Mouse (Mus musculus): ENCODE data around the gene Trim50. TPM values are rescaled to one million over a fixed set of nuclear protein-coding genes. Genes with fewer than 3 reads are reported as not detected.

Gene Trim50
- polyA plus RNA-seq, 1 experiment from 2014 or later: not detected

DNA sequence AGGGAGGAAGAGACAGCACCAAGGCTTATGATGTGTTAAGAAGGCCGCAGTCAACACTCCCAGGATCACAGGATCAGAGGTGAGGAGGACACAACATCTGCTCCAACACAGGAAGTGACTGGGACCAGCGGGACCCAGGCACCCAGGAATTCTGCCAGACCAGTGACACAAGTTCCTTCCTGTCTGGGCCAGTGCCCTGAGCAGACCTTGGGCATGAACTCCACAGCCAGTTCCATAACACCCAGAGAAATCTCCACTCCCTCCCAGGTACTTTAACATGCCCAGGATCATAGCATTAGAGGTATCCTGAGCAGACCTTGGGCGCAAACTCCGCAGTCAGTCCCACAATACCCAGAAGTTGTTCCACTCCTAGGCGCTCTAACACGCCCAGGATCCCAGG lies 21.9 kb upstream of the Trim50 start:
- WGBS: 77% methylated on average over 6 of the region's 6 CpGs
- Histone ChIP-seq H3K27ac (replicated peaks in 1 of 2; ENCODE audit: control insufficient read depth in 1 of 2, insufficient read depth in 1 of 2, low read depth in 2 of 2, low read length in 2 of 2) (no peak overlapping the region), H3K9me3 (ENCODE audit: control insufficient read depth, low read length) (no peaks in the 10 kb centered on the region), H3K4me1 (ENCODE audit: control insufficient read depth in 2 of 2, insufficient read depth in 2 of 2, low read length in 2 of 2) (peaks cover 0 to 2% of the 10 kb centered on the region in 2 experiments; a peak in 1 of 4 replicates), H3K4me3 (ENCODE audit: control insufficient read depth in 1 of 2, insufficient read depth in 1 of 2, low read depth in 1 of 2, low read length in 2 of 2) (no peak overlapping the region), H3K36me3 (ENCODE audit: control insufficient read depth, insufficient read depth, low read length) (no peaks in the 10 kb centered on the region), H3K27me3 (ENCODE audit: control insufficient read depth, insufficient read depth, low read length) (no peaks in the 10 kb centered on the region), H3K4me2 (ENCODE audit: low read length) (no peak overlapping the region), H3K9ac (ENCODE audit: low read length) (no peak overlapping the region)
- no peak for ATAC-seq (ENCODE audit: insufficient number of reproducible peaks, insufficient read depth, low FRiP score, low read depth)

DNA sequence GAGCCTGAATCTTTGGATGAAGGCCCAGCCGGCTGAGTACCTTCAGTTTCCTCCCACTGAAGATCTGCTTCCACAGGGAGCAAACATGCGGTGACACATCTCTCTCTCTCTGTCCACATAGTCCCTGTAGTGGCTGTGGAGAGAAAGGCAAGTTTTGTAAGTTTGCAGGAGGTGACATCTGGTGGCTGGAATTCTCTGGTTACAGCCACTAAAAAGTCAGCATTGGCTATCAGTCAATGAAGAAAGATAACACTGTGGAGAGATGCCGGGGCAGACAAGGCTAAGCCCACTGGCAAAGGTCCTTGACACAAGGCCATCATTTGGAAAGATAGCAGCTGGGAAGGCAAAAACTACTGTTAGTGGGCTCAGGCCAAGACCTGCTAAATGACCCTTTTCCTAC lies 15.5 kb upstream of the Trim50 start:
- no peaks in the 10 kb centered on the region for H3K4me1 ChIP-seq (ENCODE audit: control insufficient read depth in 2 of 2, insufficient read depth in 2 of 2, low read length in 2 of 2)
- H3K9ac ChIP-seq (ENCODE audit: low read length): no peak overlapping the region
- no peak overlapping the region for H3K4me2 ChIP-seq (ENCODE audit: low read length)
- 20% methylated on average over 3 of the region's 3 CpGs for WGBS
- no peaks in the 10 kb centered on the region for H3K27me3 ChIP-seq (ENCODE audit: control insufficient read depth, insufficient read depth, low read length)
- H3K27ac ChIP-seq (replicated peaks in 1 of 2; ENCODE audit: control insufficient read depth in 1 of 2, insufficient read depth in 1 of 2, low read depth in 2 of 2, low read length in 2 of 2): no peak overlapping the region
- no peaks in the 10 kb centered on the region for H3K36me3 ChIP-seq (ENCODE audit: control insufficient read depth, insufficient read depth, low read length)
- H3K9me3 ChIP-seq (ENCODE audit: control insufficient read depth, low read length): no peaks in the 10 kb centered on the region
- no peak overlapping the region for H3K4me3 ChIP-seq (ENCODE audit: control insufficient read depth in 1 of 2, insufficient read depth in 1 of 2, low read depth in 1 of 2, low read length in 2 of 2)
- ATAC-seq (ENCODE audit: insufficient number of reproducible peaks, insufficient read depth, low FRiP score, low read depth): no peak

DNA sequence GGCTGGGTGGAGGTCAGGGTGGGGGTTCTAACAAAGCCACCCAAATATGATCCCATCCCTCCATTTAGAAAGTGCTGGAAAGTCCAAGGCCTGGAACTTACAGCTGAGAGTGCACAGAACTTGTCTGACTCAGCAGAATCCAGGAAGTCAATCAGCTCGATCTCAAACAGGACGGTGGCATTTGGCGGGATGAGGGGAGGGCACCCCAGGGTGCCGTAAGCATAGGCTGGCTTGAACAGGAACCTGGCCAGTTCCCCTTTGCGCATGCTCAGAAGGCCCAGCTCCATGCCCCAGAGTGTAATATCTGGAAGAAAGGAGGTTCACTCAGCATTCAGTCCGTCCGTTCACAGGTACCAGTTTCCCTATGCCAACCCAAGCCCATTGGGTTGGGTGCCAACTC lies 7.1 kb upstream of the Trim50 start:
- no peak overlapping the region for H3K4me2 ChIP-seq (ENCODE audit: low read length)
- no peak overlapping the region for H3K9ac ChIP-seq (ENCODE audit: low read length)
- H3K9me3 ChIP-seq (ENCODE audit: control insufficient read depth, low read length): peaks cover 7% of the 10 kb centered on the region
- H3K4me3 ChIP-seq (ENCODE audit: control insufficient read depth in 1 of 2, insufficient read depth in 1 of 2, low read depth in 1 of 2, low read length in 2 of 2): no peak overlapping the region
- no peaks in the 10 kb centered on the region for H3K36me3 ChIP-seq (ENCODE audit: control insufficient read depth, insufficient read depth, low read length)
- no peaks in the 10 kb centered on the region for H3K27me3 ChIP-seq (ENCODE audit: control insufficient read depth, insufficient read depth, low read length)
- H3K4me1 ChIP-seq (ENCODE audit: control insufficient read depth in 2 of 2, insufficient read depth in 2 of 2, low read length in 2 of 2): no peaks in the 10 kb centered on the region
- 69% methylated on average over 7 of the region's 7 CpGs for WGBS
- no peak overlapping the region for H3K27ac ChIP-seq (replicated peaks in 1 of 2; ENCODE audit: control insufficient read depth in 1 of 2, insufficient read depth in 1 of 2, low read depth in 2 of 2, low read length in 2 of 2)
- ATAC-seq (ENCODE audit: insufficient number of reproducible peaks, insufficient read depth, low FRiP score, low read depth): no peak

DNA sequence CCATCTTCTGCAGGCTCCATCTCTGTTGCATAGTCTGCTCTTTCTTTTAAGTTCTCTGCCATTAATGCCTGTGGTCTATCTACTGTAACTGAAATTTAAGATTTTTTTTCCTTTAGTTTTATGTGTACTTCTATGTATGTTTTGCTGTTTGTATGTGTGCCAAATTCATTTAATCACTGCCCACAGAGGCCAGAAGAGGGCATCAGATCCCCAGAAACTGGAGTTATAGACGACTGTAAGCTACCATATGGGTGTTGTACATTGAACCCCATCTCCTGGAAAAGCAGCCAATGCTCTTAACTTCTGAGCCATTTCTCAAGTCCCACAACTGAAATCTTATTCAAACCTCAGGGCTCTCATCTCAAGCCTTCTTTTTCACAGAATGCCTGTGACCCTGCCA lies 6.7 kb upstream of the Trim50 start:
- 15% methylated on average over 1 of the region's 1 CpGs for WGBS
- Histone ChIP-seq H3K36me3 (ENCODE audit: control insufficient read depth, insufficient read depth, low read length) (no peaks in the 10 kb centered on the region), H3K27me3 (ENCODE audit: control insufficient read depth, insufficient read depth, low read length) (no peaks in the 10 kb centered on the region), H3K9me3 (ENCODE audit: control insufficient read depth, low read length) (peaks cover 7% of the 10 kb centered on the region), H3K4me3 (ENCODE audit: control insufficient read depth in 1 of 2, insufficient read depth in 1 of 2, low read depth in 1 of 2, low read length in 2 of 2) (no peak overlapping the region), H3K27ac (replicated peaks in 1 of 2; ENCODE audit: control insufficient read depth in 1 of 2, insufficient read depth in 1 of 2, low read depth in 2 of 2, low read length in 2 of 2) (no peak overlapping the region), H3K4me1 (ENCODE audit: control insufficient read depth in 2 of 2, insufficient read depth in 2 of 2, low read length in 2 of 2) (no peaks in the 10 kb centered on the region), H3K4me2 (ENCODE audit: low read length) (no peak overlapping the region), H3K9ac (ENCODE audit: low read length) (no peak overlapping the region)
- ATAC-seq (ENCODE audit: insufficient number of reproducible peaks, insufficient read depth, low FRiP score, low read depth): no peak

DNA sequence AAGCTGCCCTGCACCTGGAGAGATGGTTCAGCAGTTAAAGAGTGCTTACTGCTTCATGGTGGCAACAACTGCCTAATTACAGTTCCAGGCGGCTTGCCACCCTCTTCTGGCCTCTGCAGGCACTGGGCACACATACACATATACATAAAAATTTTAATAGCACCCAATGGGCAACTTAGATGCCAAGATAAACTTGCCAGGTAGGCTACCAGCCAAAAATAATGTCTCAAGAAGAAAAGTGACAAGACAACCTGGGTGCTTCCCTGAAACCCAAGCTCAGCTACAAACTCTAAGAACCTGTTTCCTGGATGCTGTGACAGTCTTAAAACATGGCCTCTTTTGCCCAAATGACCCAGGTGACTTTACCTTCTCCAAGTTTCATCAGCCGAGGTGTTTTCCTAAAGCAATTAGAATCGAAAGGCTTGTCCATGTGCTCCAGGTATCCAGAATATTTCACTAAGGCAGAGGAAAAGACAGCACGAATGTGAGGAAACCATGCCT lies 5.5 kb upstream of the Trim50 start:
- Histone ChIP-seq H3K4me2 (ENCODE audit: low read length) (no peak overlapping the region), H3K27me3 (ENCODE audit: control insufficient read depth, insufficient read depth, low read length) (peaks cover 2% of the 10 kb centered on the region; the same call in 1 of the 2 replicates), H3K4me3 (ENCODE audit: control insufficient read depth in 1 of 2, insufficient read depth in 1 of 2, low read depth in 1 of 2, low read length in 2 of 2) (no peak overlapping the region), H3K27ac (replicated peaks in 1 of 2; ENCODE audit: control insufficient read depth in 1 of 2, insufficient read depth in 1 of 2, low read depth in 2 of 2, low read length in 2 of 2) (no peak overlapping the region), H3K9ac (ENCODE audit: low read length) (no peak overlapping the region), H3K4me1 (ENCODE audit: control insufficient read depth in 2 of 2, insufficient read depth in 2 of 2, low read length in 2 of 2) (no peaks in the 10 kb centered on the region), H3K9me3 (ENCODE audit: control insufficient read depth, low read length) (peaks cover 7% of the 10 kb centered on the region), H3K36me3 (ENCODE audit: control insufficient read depth, insufficient read depth, low read length) (no peaks in the 10 kb centered on the region)
- ATAC-seq (ENCODE audit: insufficient number of reproducible peaks, insufficient read depth, low FRiP score, low read depth): no peak
- WGBS: 62% methylated on average over 4 of the region's 4 CpGs

DNA sequence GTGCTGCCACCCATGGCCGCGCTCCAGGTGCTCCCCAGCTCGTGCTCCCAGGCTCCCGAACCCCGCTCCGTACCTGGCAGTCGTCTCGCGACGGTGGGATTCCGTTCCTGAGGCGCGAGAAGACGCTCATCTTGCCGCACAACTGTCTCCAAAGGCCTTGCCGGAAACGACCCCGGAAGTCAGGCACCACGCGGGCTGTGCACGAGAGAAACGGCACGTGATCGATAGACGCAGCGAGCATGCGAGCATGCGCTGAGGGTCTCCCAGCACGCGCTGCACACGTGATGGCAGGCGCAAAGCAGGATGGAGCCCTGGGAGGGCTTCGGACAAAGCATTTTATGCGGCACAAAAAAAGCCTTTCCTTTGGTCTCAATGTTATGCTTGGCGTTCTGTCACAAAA lies 3.2 kb upstream of the Trim50 start, which contains the start of gene Fkbp6:
Fkbp6 (minus strand) TSS at position 183 of the 400 bp plus-strand sequence.
- Histone ChIP-seq H3K27ac (replicated peaks in 1 of 2; ENCODE audit: control insufficient read depth in 1 of 2, insufficient read depth in 1 of 2, low read depth in 2 of 2, low read length in 2 of 2) (no peak within 1 kb of the TSS), H3K4me3 (ENCODE audit: control insufficient read depth in 1 of 2, insufficient read depth in 1 of 2, low read depth in 1 of 2, low read length in 2 of 2) (no peak within 1 kb of the TSS), H3K9ac (ENCODE audit: low read length) (no peak within 1 kb of the TSS), H3K4me2 (ENCODE audit: low read length) (no peak within 1 kb of the TSS), H3K36me3 (ENCODE audit: control insufficient read depth, insufficient read depth, low read length) (no peaks in the 10 kb centered on the region), H3K27me3 (ENCODE audit: control insufficient read depth, insufficient read depth, low read length) (peaks cover 10% of the 10 kb centered on the region), H3K4me1 (ENCODE audit: control insufficient read depth in 2 of 2, insufficient read depth in 2 of 2, low read length in 2 of 2) (no peaks in the 10 kb centered on the region), H3K9me3 (ENCODE audit: control insufficient read depth, low read length) (peaks cover 7% of the 10 kb centered on the region)
- WGBS: 85% methylated on average over 35 of the region's 35 CpGs
- ATAC-seq (ENCODE audit: insufficient number of reproducible peaks, insufficient read depth, low FRiP score, low read depth): no peak

DNA sequence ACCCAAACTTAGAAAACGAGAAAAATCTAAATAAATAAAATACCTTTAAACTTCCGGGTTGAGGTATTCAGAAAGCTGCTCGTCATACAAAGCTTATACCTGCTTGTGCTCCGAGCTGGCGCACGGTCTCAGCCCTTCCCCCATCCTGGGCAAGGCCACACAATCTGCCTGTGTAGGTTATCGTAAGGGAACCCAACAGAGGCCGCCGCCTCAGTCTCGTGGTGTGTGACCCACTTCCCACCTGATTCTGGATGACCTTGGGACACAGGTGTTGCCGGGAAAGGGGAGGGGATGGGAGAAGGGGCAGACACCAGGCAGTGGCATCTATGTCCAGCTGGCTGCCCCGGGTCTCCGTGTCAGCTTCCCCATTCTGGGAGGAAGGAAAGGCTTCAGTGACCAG lies 1.5 kb upstream of the Trim50 start:
- Histone ChIP-seq H3K9me3 (ENCODE audit: control insufficient read depth, low read length) (peaks cover 7% of the 10 kb centered on the region), H3K4me3 (ENCODE audit: control insufficient read depth in 1 of 2, insufficient read depth in 1 of 2, low read depth in 1 of 2, low read length in 2 of 2) (no peak overlapping the region), H3K9ac (ENCODE audit: low read length) (no peak overlapping the region), H3K4me1 (ENCODE audit: control insufficient read depth in 2 of 2, insufficient read depth in 2 of 2, low read length in 2 of 2) (no peaks in the 10 kb centered on the region), H3K27ac (replicated peaks in 1 of 2; ENCODE audit: control insufficient read depth in 1 of 2, insufficient read depth in 1 of 2, low read depth in 2 of 2, low read length in 2 of 2) (no peak overlapping the region), H3K4me2 (ENCODE audit: low read length) (no peak overlapping the region), H3K27me3 (ENCODE audit: control insufficient read depth, insufficient read depth, low read length) (peaks cover 10% of the 10 kb centered on the region), H3K36me3 (ENCODE audit: control insufficient read depth, insufficient read depth, low read length) (no peaks in the 10 kb centered on the region)
- no peak for ATAC-seq (ENCODE audit: insufficient number of reproducible peaks, insufficient read depth, low FRiP score, low read depth)
- WGBS: 81% methylated on average over 13 of the region's 13 CpGs

DNA sequence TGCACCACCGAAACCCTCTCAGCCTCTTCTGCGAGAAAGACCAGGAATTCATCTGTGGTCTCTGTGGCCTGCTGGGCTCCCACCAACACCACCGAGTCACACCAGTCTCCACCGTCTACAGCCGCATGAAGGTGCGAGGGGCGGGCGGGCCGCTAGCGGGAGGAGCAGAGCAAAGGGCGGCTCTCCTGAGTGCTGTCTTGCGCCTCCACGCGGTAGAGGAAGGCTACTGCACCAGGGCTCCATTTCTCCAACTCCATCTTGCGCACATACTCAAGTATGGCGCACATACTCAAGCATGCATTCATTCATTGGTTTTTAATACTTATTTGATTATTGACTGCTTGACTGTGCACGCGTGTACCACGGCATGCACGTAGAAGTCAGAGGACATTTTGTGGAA lies 469 bp downstream of the Trim50 start:
- no peak for ATAC-seq (ENCODE audit: insufficient number of reproducible peaks, insufficient read depth, low FRiP score, low read depth)

More for the DNA sequence above, 469 bp downstream of the Trim50 start:
- Histone ChIP-seq H3K36me3 (ENCODE audit: control insufficient read depth, insufficient read depth, low read length) (no peaks in the 10 kb centered on the region), H3K27me3 (ENCODE audit: control insufficient read depth, insufficient read depth, low read length) (peaks cover 10% of the 10 kb centered on the region), H3K4me2 (ENCODE audit: low read length) (no peak overlapping the region), H3K9ac (ENCODE audit: low read length) (no peak overlapping the region), H3K4me3 (ENCODE audit: control insufficient read depth in 1 of 2, insufficient read depth in 1 of 2, low read depth in 1 of 2, low read length in 2 of 2) (no peak overlapping the region), H3K4me1 (ENCODE audit: control insufficient read depth in 2 of 2, insufficient read depth in 2 of 2, low read length in 2 of 2) (no peaks in the 10 kb centered on the region), H3K27ac (replicated peaks in 1 of 2; ENCODE audit: control insufficient read depth in 1 of 2, insufficient read depth in 1 of 2, low read depth in 2 of 2, low read length in 2 of 2) (no peak overlapping the region), H3K9me3 (ENCODE audit: control insufficient read depth, low read length) (peaks cover 7% of the 10 kb centered on the region)
- WGBS: 18% methylated on average over 20 of the region's 20 CpGs

Measured in heart, embryonic 14.5 days (tissue).